Mouse (Mus musculus) forebrain, embryonic 16.5 days (tissue): ENCODE results near the gene Pea15a. TPM values are rescaled to one million over a fixed set of nuclear protein-coding genes. Genes with fewer than 3 reads are reported as not detected.
A peak's percentile ranks its signal among the peaks of the same experiment; 100 is the strongest.

Source experiments
- ATAC-seq: fragments of 200-750 bp; cut with Nextera tagmentation; 2 replicates; pipeline ENCODE4 v1.8.0; 2017; ENCODE audit warnings: mild to moderate bottlenecking, moderate library complexity
- H3K27ac ChIP-seq: fragments of 300-500 bp; sonication (generic); 2 replicates; pipeline ENCODE4 v1.5.1; 2014; ENCODE audit warnings: low read length, control low read depth
- H3K27me3 ChIP-seq: fragments of 300-500 bp; sonication (generic); replicated peaks from 2 replicates; pipeline ENCODE4 v1.6.1; 2014; ENCODE audit warnings: low read length; ENCODE audit not compliant: control insufficient read depth, insufficient read depth
- H3K36me3 ChIP-seq: fragments of 300-500 bp; sonication (generic); 2 replicates; pipeline ENCODE4 v1.6.1; 2014; ENCODE audit not compliant: control insufficient read depth, insufficient read depth
- H3K4me1 ChIP-seq: fragments of 300-500 bp; sonication (generic); replicated peaks from 2 replicates; pipeline ENCODE4 v1.6.1; 2014; ENCODE audit warnings: low read length; ENCODE audit not compliant: control insufficient read depth, insufficient read depth
- H3K4me2 ChIP-seq: fragments of 300-500 bp; sonication (generic); 2 replicates; pipeline ENCODE4 v1.6.1; 2014; ENCODE audit warnings: mild to moderate bottlenecking, low read length, control low read depth
- H3K4me3 ChIP-seq: fragments of 300-500 bp; sonication (generic); replicated peaks from 2 replicates; pipeline ENCODE4 v1.5.1; 2014; ENCODE audit warnings: mild to moderate bottlenecking, low read length, control low read depth
- H3K9ac ChIP-seq: fragments of 300-500 bp; sonication (generic); replicated peaks from 2 replicates; pipeline ENCODE4 v1.6.1; 2014; ENCODE audit warnings: low read depth, low read length, control low read depth
- H3K9me3 ChIP-seq: fragments of 300-500 bp; sonication (generic); 2 replicates; pipeline ENCODE4 v1.6.1; 2016; ENCODE audit warnings: low read length; ENCODE audit not compliant: control insufficient read depth
- WGBS: fragments of 180-500 bp; shearing (Covaris S2); extraction: QIAGEN DNeasy Blood & Tissue Kit; methylation state at CpG from one replicate; pipeline ENCODE4 v1.1.7; 2014; 5-methylcytosine and 5-hydroxymethylcytosine counted together
- polyA plus RNA-seq: library from polyadenylated mRNA; unstranded; fragments of >200 nt; fragmentation: Nextera tagmentation; extraction: Ambion mirVana; gene quantifications from 2 replicates; pipeline ENCODE4 v1.2.1, GENCODE M21; 2015

Pea15a gene
- polyA plus RNA-seq, 1 experiment from 2014 or later = 472 TPM

GRCm38 (mm10) chr1:172221297-172222063 is 14.9 kb upstream of the Pea15a start:
- no peaks in the 10 kb centered on the region for H3K36me3 ChIP-seq
- peaks cover 31% of the 10 kb centered on the region for H3K4me1 ChIP-seq
- no peak overlapping the region for H3K9ac ChIP-seq
- no peaks in the 10 kb centered on the region for H3K27me3 ChIP-seq
- no peak for ATAC-seq
- H3K27ac ChIP-seq = no peak overlapping the region
- 39% methylated on average over 11 of the region's 11 CpGs for WGBS
- H3K4me3 ChIP-seq = no peak overlapping the region
- H3K9me3 ChIP-seq = no peaks in the 10 kb centered on the region
- no peak overlapping the region for H3K4me2 ChIP-seq

DNA sequence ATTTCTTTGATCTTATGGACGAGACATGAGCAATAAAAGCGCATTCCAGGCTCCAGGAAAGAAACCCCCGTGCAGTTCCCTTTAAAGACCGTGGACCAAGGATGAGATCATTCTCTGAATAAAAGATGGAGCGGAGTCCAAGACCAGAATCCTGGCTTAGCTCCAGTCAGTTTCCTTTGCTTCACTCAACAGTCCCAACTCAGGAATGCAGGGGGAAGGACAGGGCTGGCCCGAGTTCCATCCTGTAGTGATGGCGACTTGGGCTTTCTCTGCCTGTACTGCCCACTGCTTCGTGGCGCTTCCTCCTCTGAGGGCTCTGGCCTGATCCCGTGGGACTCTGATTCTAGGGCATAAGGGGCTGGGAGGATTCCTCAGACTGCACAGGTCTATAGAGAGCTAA is 13.8 kb upstream of the Pea15a start:
- H3K4me3 ChIP-seq = no peak overlapping the region
- H3K4me2 ChIP-seq = no peak overlapping the region
- H3K9ac ChIP-seq = no peak overlapping the region
- ATAC-seq = peak; percentile 68
- H3K9me3 ChIP-seq = no peaks in the 10 kb centered on the region
- WGBS = 14% methylated on average over 10 of the region's 10 CpGs
- no peaks in the 10 kb centered on the region for H3K27me3 ChIP-seq
- H3K4me1 ChIP-seq = peaks cover 31% of the 10 kb centered on the region
- no peaks in the 10 kb centered on the region for H3K36me3 ChIP-seq
- H3K27ac ChIP-seq = peak overlapping the region; percentile 38; the same call in 1 of the 2 replicates

DNA sequence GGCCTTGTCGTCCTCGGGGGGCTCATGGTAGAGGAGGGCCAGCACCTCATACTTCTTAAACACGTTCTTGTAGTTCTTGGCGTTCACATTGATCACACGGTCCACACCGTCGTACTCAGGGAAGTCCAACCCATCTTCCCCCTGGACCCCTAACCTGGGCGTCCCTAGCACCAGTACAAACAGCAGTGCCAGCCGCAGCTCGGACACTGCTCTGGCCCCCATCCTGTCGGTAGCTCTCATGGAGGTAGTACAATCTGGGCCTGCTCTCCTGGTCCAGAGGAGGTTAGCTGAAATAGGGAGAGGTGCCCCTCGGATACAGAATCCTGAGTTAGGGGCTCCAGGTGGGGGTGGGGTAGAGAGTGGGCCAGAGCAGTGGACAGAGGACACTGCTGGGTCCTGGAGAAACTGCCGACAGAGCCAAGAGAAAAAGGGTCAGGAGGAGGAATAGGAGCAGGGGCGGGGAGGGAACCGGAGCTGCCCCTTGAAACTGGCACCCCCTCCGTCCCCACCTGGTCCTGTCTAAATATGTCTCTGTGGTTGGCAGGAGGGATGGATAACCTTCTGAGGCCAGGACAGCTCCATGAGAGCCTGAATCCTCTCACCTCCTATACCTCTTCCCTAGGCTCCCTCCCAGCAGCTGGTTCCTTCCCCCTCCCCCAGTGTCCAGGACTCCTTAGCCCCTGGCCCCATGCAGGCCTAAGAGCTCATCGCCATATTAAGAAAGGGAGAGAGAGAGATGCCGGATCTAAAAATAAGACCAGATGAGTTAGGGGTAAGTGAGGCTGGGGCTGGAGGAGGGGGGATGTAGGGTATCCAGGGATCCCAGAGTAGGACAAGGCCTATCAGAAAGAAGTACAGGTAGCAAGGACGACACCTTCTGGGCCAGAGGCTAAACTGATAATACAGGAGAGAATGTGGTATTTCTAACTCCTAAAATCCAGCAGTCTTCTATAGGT is 13.1 kb upstream of the Pea15a start, which contains the start of gene Casq1:
Casq1 (minus strand) TSS at position 418 of the 956 bp plus-strand sequence.
- Histone ChIP-seq H3K4me2 (no peak within 1 kb of the TSS), H3K9ac (no peak within 1 kb of the TSS), H3K27me3 (no peaks in the 10 kb centered on the region), H3K4me1 (peaks cover 33% of the 10 kb centered on the region), H3K4me3 (no peak within 1 kb of the TSS), H3K27ac (peak within 1 kb of the TSS; percentile 38), H3K36me3 (no peaks in the 10 kb centered on the region), H3K9me3 (no peaks in the 10 kb centered on the region)
- WGBS = 76% methylated on average over 19 of the region's 19 CpGs
- 0 out of 2 replicates have a peak, but pooled peaks have one; percentile 5 for ATAC-seq

DNA sequence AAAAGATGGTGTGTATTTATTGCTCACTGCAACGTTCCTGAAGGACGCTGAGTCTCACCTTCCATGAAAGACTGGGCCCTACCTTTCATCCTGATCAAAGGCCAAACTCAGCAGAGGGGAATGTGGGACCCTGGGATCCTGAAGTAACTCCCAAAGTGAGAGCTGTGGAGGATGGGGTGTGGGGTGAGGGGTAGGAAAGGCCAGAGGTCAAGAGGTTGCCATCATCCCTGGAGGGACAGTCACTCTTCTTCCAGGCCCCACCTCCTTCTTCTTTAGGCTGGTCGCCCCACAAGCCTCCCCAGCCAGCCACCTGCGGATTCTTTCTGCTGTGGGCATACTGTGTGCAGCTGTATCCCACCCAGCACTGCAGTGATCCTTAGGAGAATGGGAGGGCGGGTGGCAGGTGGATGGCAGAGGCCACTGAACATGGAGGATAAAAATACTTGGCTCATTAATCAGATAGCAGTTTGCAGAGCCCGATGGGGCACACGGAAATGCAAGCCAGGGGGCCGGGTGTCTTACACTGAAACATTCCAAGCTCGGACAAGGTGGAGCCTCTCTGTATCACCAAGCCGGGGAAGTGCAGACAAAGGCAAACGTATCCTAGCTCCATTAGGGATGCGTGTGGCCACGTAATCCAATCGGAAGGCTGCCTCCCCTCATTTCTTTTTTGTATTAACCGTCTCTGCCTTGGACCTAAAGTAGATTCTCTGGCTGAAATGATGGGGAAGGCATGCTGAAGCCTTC is 11.7 kb upstream of the Pea15a start:
- Histone ChIP-seq H3K9me3 (no peaks in the 10 kb centered on the region), H3K4me1 (peaks cover 44% of the 10 kb centered on the region), H3K27me3 (no peaks in the 10 kb centered on the region), H3K27ac (no peak overlapping the region), H3K4me3 (no peak overlapping the region), H3K36me3 (no peaks in the 10 kb centered on the region), H3K9ac (no peak overlapping the region), H3K4me2 (no peak overlapping the region)
- 44% methylated on average over 14 of the region's 15 CpGs for WGBS
- ATAC-seq = no peak

- WGBS = 0% methylated on average over 5 of the region's 5 CpGs
- 0 out of 2 replicates have a peak overlapping the region, but pooled peaks have one; percentile 24 for H3K9ac ChIP-seq
Measured at GRCm38 (mm10) chr1:172217148-172217547, 10.5 kb upstream of the Pea15a start.

DNA sequence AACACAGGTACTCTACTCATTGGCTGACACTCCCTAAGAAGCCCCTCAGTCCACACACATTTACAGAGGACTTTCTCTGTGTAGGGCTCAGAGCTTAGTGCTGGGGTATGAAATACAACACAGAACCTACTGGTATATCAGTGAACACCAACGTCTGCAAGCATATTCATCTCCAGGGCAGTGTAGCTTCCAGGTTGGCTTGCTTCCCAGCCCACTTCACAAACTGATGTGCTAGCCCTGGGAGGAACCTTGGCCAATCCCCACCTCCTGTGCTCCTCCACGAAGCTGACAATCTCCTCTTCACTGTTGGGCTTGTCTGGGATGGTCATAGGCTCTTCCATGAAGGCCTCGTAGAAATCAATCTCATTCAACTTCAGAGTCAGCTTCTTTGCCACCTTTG is 8.1 kb upstream of the Pea15a start:
- no peaks in the 10 kb centered on the region for H3K27me3 ChIP-seq
- H3K36me3 ChIP-seq = no peaks in the 10 kb centered on the region
- H3K9me3 ChIP-seq = no peaks in the 10 kb centered on the region
- peaks cover 26% of the 10 kb centered on the region for H3K4me1 ChIP-seq
- 49% methylated on average over 3 of the region's 3 CpGs for WGBS
- no peak overlapping the region for H3K27ac ChIP-seq
- ATAC-seq = no peak
- no peak overlapping the region for H3K9ac ChIP-seq
- H3K4me2 ChIP-seq = no peak overlapping the region
- H3K4me3 ChIP-seq = no peak overlapping the region

More at GRCm38 (mm10) chr1:172217148-172217547, 10.5 kb upstream of the Pea15a start:
- H3K4me2 ChIP-seq = peak overlapping the region; percentile 26
- no peaks in the 10 kb centered on the region for H3K27me3 ChIP-seq
- H3K4me1 ChIP-seq = peaks cover 44% of the 10 kb centered on the region
- no peaks in the 10 kb centered on the region for H3K9me3 ChIP-seq
- H3K27ac ChIP-seq = 0 out of 2 replicates have a peak overlapping the region, but pooled peaks have one; percentile 19
- ATAC-seq = peak; percentile 49
- H3K36me3 ChIP-seq = no peaks in the 10 kb centered on the region
- no peak overlapping the region for H3K4me3 ChIP-seq

- ATAC-seq = no peak
- Histone ChIP-seq H3K9me3 (no peaks in the 10 kb centered on the region), H3K27ac (no peak overlapping the region), H3K27me3 (no peaks in the 10 kb centered on the region), H3K36me3 (no peaks in the 10 kb centered on the region), H3K4me2 (no peak overlapping the region), H3K4me3 (no peak overlapping the region), H3K9ac (no peak overlapping the region), H3K4me1 (peaks cover 23% of the 10 kb centered on the region)
- WGBS = 30% methylated on average over 4 of the region's 4 CpGs
Measured at GRCm38 (mm10) chr1:172213771-172214170, 7.2 kb upstream of the Pea15a start.

- Histone ChIP-seq H3K4me2 (no peak overlapping the region), H3K9ac (no peak overlapping the region), H3K27ac (no peak overlapping the region), H3K27me3 (no peaks in the 10 kb centered on the region), H3K4me1 (peaks cover 23% of the 10 kb centered on the region), H3K36me3 (no peaks in the 10 kb centered on the region), H3K9me3 (no peaks in the 10 kb centered on the region), H3K4me3 (no peak overlapping the region)
- no peak for ATAC-seq
- 57% methylated on average over 5 of the region's 5 CpGs for WGBS
Measured at GRCm38 (mm10) chr1:172212776-172213175, 6.2 kb upstream of the Pea15a start.
